8 mouse cellular contexts compared by ENCODE assay signal in the genomic region with DNA sequence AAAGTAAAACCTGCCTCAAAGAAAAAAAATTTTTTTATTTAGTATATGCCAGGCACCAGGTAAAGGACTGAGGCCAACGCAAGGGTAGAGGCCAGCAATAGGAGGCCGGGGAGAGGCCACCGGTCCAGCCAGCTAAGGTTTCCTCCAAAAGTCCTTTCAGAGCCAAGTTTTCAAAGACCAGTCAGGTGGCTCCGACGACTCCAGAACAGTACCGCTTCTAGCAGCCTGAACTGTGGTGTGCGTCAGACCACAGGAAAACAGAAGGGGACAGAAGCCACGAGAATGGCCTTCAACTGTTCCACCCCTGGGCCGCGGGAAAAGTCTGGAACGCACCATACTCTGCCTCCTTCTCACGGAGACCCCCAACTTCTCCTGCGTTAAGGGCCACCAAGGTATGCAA. TPM values are rescaled to one million over a fixed set of nuclear protein-coding genes. Genes with fewer than 3 reads are reported as not detected.
DNase-seq lines count a peak whose midpoint lies in the region; ATAC-seq and TF ChIP-seq lines count a peak whose summit lies in the region.

No protein-coding gene starts in this region.

- H3K9me3 ChIP-seq in hindbrain, embryonic 11.5 days (ENCODE audit: control insufficient read depth, low read length) = no peaks in the 10 kb centered on the region
- H3K9me3 ChIP-seq in limb, embryonic 14.5 days (ENCODE audit: control insufficient read depth, low read length) = no peaks in the 10 kb centered on the region

- H3K27me3 ChIP-seq in hindbrain, embryonic 11.5 days (ENCODE audit: control insufficient read depth, insufficient read depth, low read length) = no peaks in the 10 kb centered on the region
- H3K27me3 ChIP-seq in limb, embryonic 14.5 days (ENCODE audit: control insufficient read depth, insufficient read depth, low read length) = no peaks in the 10 kb centered on the region
- H3K27me3 ChIP-seq in small intestine, adult 2 months (ENCODE audit: control insufficient read depth, insufficient read depth, low read length) = no peaks in the 10 kb centered on the region

- H3K36me3 ChIP-seq in hindbrain, embryonic 11.5 days (ENCODE audit: control insufficient read depth, insufficient read depth, low read length) = no peaks in the 10 kb centered on the region
- H3K36me3 ChIP-seq in limb, embryonic 14.5 days (ENCODE audit: control insufficient read depth, insufficient read depth, low read length) = no peaks in the 10 kb centered on the region
- no peaks in the 10 kb centered on the region for H3K36me3 ChIP-seq in small intestine, adult 2 months (ENCODE audit: control insufficient read depth, insufficient read depth, low read length)

- ATAC-seq in hindbrain, embryonic 11.5 days (ENCODE audit: low FRiP score) = no peak
- ATAC-seq in limb, embryonic 14.5 days (ENCODE audit: low FRiP score, low read depth) = no peak

- peak overlapping the region; percentile 74 for H3K4me3 ChIP-seq in hindbrain, embryonic 11.5 days (ENCODE audit: low read depth, low read length)
- H3K4me3 ChIP-seq in limb, embryonic 14.5 days (replicated peaks; ENCODE audit: low read length) = peak overlapping the region; percentile 57
- H3K4me3 ChIP-seq in small intestine, adult 2 months (ENCODE audit: low read depth, low read length) = peak overlapping the region; percentile 79

- no peak overlapping the region for H3K27ac ChIP-seq in hindbrain, embryonic 11.5 days (ENCODE audit: low read depth, low read length)
- H3K27ac ChIP-seq in limb, embryonic 14.5 days (replicated peaks; ENCODE audit: low read depth, low read length) = no peak overlapping the region
- peak overlapping the region; percentile 81; the same call in 1 of the 2 replicates for H3K27ac ChIP-seq in small intestine, adult 2 months (ENCODE audit: insufficient read depth, low read depth, low read length)

- 27% methylated on average over 13 of the region's 13 CpGs for WGBS in hindbrain, embryonic 11.5 days
- 26% methylated on average over 13 of the region's 13 CpGs for WGBS in limb, embryonic 14.5 days
- 5% methylated on average over 13 of the region's 13 CpGs for WGBS in small intestine, adult 2 months

- no peak for TF ChIP-seq POLR2A in limb, embryonic 14.5 days (IDR thresholded peaks at IDR 0.05; ENCODE audit: borderline replicate concordance, extremely low read depth, insufficient read depth, insufficient read length)
- no peak for TF ChIP-seq POLR2A in small intestine, adult 2 months (IDR thresholded peaks at IDR 0.05; ENCODE audit: low read depth, low read length)

- DNase-seq in cerebellum, adult 9-11 months = peak; percentile 34
- DNase-seq in cerebellum, adult 11 months = no peak
- DNase-seq in adrenal gland, postnatal 25 days = peak; percentile 32
- DNase-seq in hindbrain, embryonic 11.5 days (ENCODE audit: low spot score) = no peak
- DNase-seq in limb, embryonic 14.5 days (ENCODE audit: low spot score) = no peak
- no peak for DNase-seq in retina, postnatal 1 day
- DNase-seq in spleen, adult 18-20 months = no peak

- TF ChIP-seq CTCF in small intestine, adult 2 months (IDR thresholded peaks at IDR 0.05; ENCODE audit: extremely low read depth, insufficient read length, insufficient replicate concordance, low read depth, low read length) = no peak

- H3K4me2 ChIP-seq in hindbrain, embryonic 11.5 days (replicated peaks; ENCODE audit: low read depth, low read length) = peak overlapping the region; percentile 97
- peak overlapping the region; percentile 97 for H3K4me2 ChIP-seq in limb, embryonic 14.5 days (replicated peaks; ENCODE audit: low read depth, low read length, severe bottlenecking)

- no peak overlapping the region; the same call in 1 of the 2 replicates for H3K9ac ChIP-seq in hindbrain, embryonic 11.5 days (ENCODE audit: low read depth, low read length)
- H3K9ac ChIP-seq in limb, embryonic 14.5 days (ENCODE audit: low read depth, low read length, severe bottlenecking) = peak overlapping the region; percentile 55

- 0 out of 2 replicates have a peak, but pooled peaks cover 3% of the 10 kb centered on the region for H3K4me1 ChIP-seq in hindbrain, embryonic 11.5 days (replicated peaks; ENCODE audit: control insufficient read depth, insufficient read depth, low read length)
- H3K4me1 ChIP-seq in limb, embryonic 14.5 days (ENCODE audit: control insufficient read depth, insufficient read depth, low read length) = peaks cover 8% of the 10 kb centered on the region
- H3K4me1 ChIP-seq in small intestine, adult 2 months (ENCODE audit: control insufficient read depth, insufficient read depth, insufficient read length, low read length) = peaks cover 10% of the 10 kb centered on the region; the same call in 1 of the 2 replicates

RNA-seq across cellular contexts. Expression of a gene that starts 1.2 kb away (rescaled TPM):
- 43.4 and 61.7 TPM in 2 replicates for total RNA-seq in adrenal gland, postnatal 25 days (2021)
- 9.8 and 10.7 TPM in 2 replicates for polyA plus RNA-seq in hindbrain, embryonic 11.5 days (2014; fragmentation: Nextera tagmentation; extraction: Ambion mirVana)
- 11.1 and 11.5 TPM in 2 replicates for polyA plus RNA-seq in limb, embryonic 14.5 days (2012; rRNA removed)
- polyA plus RNA-seq in limb, embryonic 14.5 days (2014; fragmentation: Nextera tagmentation; extraction: Ambion mirVana) = 6.4 and 6.5 TPM in 2 replicates
- 14.4 and 23.7 TPM in 2 replicates for polyA plus RNA-seq in small intestine, adult 2 months (2012; rRNA removed)

RNA-seq across cellular contexts. Expression of a gene that starts 45.8 kb away (rescaled TPM):
- total RNA-seq in adrenal gland, postnatal 25 days (2021) = 5.3 and 7.7 TPM in 2 replicates
- 1.1 and 1.6 TPM in 2 replicates for polyA plus RNA-seq in hindbrain, embryonic 11.5 days (2014; fragmentation: Nextera tagmentation; extraction: Ambion mirVana)
- 7.9 and 8.4 TPM in 2 replicates for polyA plus RNA-seq in limb, embryonic 14.5 days (2012; rRNA removed)
- polyA plus RNA-seq in limb, embryonic 14.5 days (2014; fragmentation: Nextera tagmentation; extraction: Ambion mirVana) = 3.4 TPM in 2 replicates
- polyA plus RNA-seq in small intestine, adult 2 months (2012; rRNA removed) = 9.1 and 27.5 TPM in 2 replicates

RNA-seq across cellular contexts. Expression of a gene that starts 49.9 kb away (rescaled TPM):
- total RNA-seq in adrenal gland, postnatal 25 days (2021) = 41.2 and 182 TPM in 2 replicates
- polyA plus RNA-seq in hindbrain, embryonic 11.5 days (2014; fragmentation: Nextera tagmentation; extraction: Ambion mirVana) = 295 and 351 TPM in 2 replicates
- polyA plus RNA-seq in limb, embryonic 14.5 days (2012; rRNA removed) = 50.7 and 51.5 TPM in 2 replicates
- 532 and 574 TPM in 2 replicates for polyA plus RNA-seq in limb, embryonic 14.5 days (2014; fragmentation: Nextera tagmentation; extraction: Ambion mirVana)
- 14.2 and 17.9 TPM in 2 replicates for polyA plus RNA-seq in small intestine, adult 2 months (2012; rRNA removed)

Comparison
In these comparisons a context has a peak if more than half of its experiments do, and no peak if none do; other contexts are left out.
1. DNase-seq: peak in cerebellum, adult 9-11 months (single experiment) and adrenal gland, postnatal 25 days (single experiment); none in cerebellum, adult 11 months (single experiment), hindbrain, embryonic 11.5 days (single experiment), limb, embryonic 14.5 days (single experiment), retina, postnatal 1 day (single experiment) and spleen, adult 18-20 months (0 of 2).
2. Peak in every context shown above with its lines, with median percentiles within 50 percentile points of each other: H3K4me3 ChIP-seq.